Mouse (Mus musculus) spleen, adult 2 months (tissue): ENCODE measurements at regions not wholly inside any gene's neighbourhood (a gene's known extent, or its start where the extent isn't known, plus 50 kb on each side); places are given as distances from the start of the nearest gene placed in this dataset.

Source experiments
- DNase-seq, 2 experiments: peaks; one replicate each; pipeline versions ENCODE4 v3.0.0 to v3.0.0-alpha.2; 2012 to 2021; ENCODE audit warnings: low spot score in 2 of 2, low read depth in 1 of 2
- H3K27ac ChIP-seq: fragments of 200-500 bp; 2 replicates; pipeline ENCODE4 v1.5.1; 2012; ENCODE audit warnings: low read length, inconsistent platforms; ENCODE audit not compliant: insufficient read depth
- H3K27me3 ChIP-seq: fragments of 200-500 bp; 2 replicates; pipeline ENCODE4 v1.6.1; 2012; ENCODE audit warnings: mild to moderate bottlenecking, moderate library complexity, low read length, inconsistent platforms; ENCODE audit not compliant: control insufficient read depth, insufficient read depth
- H3K36me3 ChIP-seq: fragments of 200-500 bp; 2 replicates; pipeline ENCODE4 v1.6.1; 2012; ENCODE audit warnings: mild to moderate bottlenecking, low read length, inconsistent platforms; ENCODE audit not compliant: control insufficient read depth, insufficient read depth
- H3K4me1 ChIP-seq: fragments of 200-500 bp; 2 replicates; pipeline ENCODE4 v1.6.1; 2011; ENCODE audit warnings: inconsistent platforms; ENCODE audit not compliant: control insufficient read depth, insufficient read depth, insufficient read length
- H3K4me3 ChIP-seq: fragments of 200-500 bp; 2 replicates; pipeline ENCODE4 v1.5.1; 2011; ENCODE audit warnings: mild to moderate bottlenecking, inconsistent platforms; ENCODE audit not compliant: insufficient read depth, insufficient read length; ENCODE audit errors: extremely low read depth
- CTCF ChIP-seq: fragments of 200-500 bp; IDR thresholded peaks from 2 replicates; pipeline ENCODE4 v1.5.1; 2011; ENCODE audit warnings: mild to moderate bottlenecking, inconsistent platforms; ENCODE audit not compliant: insufficient read depth, insufficient read length, insufficient replicate concordance; ENCODE audit errors: extremely low read depth
- POLR2A ChIP-seq: fragments of 200-500 bp; IDR thresholded peaks from 2 replicates; pipeline ENCODE4 v1.6.1; 2011; ENCODE audit warnings: low read depth, low read length, inconsistent platforms
- WGBS: fragments of 180-500 bp; shearing (Covaris S2); methylation state at CpG from one replicate; pipeline ENCODE4 v1.1.7; 2018; 5-methylcytosine and 5-hydroxymethylcytosine counted together

DNA sequence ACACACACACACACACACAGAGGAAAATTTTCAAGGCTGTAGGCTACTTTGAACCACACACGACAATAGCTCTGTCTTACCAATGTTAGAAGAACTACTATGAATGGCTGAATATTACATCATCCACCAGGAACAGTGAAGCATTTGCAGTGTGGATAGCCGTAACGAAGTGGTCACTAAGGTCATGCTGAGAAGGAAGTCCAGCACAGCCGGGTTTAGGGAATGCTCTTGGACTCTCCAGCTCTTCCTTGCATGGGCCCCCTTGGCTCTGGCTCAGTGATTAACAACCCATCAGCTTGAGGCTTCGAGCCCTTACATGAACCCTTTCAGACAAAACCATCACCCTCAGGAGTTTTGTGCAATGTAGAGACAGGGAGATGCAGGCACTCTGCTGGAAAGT lies 245.3 kb downstream of the Adamts20 start:
- no peaks in the 10 kb centered on the region for H3K27me3 ChIP-seq
- 88% methylated on average over 5 of the region's 5 CpGs for WGBS
- TF ChIP-seq CTCF (no peak), POLR2A (no peak)

DNA sequence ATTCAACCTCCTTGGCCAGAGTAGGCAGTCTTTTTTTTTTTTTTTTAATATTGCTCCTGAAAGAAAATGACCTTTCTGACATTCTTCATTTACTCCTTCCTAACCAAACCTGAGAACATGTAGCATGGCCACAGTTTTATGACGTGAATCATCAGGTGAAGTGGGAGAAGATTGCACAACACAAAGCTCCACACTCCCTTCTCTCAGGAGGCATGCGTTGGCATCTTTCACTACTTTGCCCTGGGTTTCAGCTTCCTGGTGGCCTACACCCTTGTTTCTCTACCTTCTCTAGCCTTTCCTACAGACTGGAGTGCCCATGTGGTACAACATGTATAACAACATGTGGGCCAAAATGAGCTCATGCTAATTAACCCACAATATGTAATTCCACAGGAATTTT lies 248.5 kb downstream of the Adamts20 start:
- Histone ChIP-seq H3K36me3 (no peaks in the 10 kb centered on the region), H3K4me3 (no peak overlapping the region), H3K27me3 (no peaks in the 10 kb centered on the region), H3K4me1 (peaks cover 3% of the 10 kb centered on the region; the same call in 1 of the 2 replicates), H3K27ac (no peak overlapping the region)
- TF ChIP-seq POLR2A (no peak), CTCF (no peak)
- 89% methylated on average over 2 of the region's 2 CpGs for WGBS
- DNase-seq, result no peak

More for the DNA sequence above, 245.3 kb downstream of the Adamts20 start:
- Histone ChIP-seq H3K27ac (no peak overlapping the region), H3K36me3 (no peaks in the 10 kb centered on the region), H3K4me3 (no peak overlapping the region), H3K4me1 (peaks cover 3% of the 10 kb centered on the region; the same call in 1 of the 2 replicates)
- DNase-seq, result no peak

DNA sequence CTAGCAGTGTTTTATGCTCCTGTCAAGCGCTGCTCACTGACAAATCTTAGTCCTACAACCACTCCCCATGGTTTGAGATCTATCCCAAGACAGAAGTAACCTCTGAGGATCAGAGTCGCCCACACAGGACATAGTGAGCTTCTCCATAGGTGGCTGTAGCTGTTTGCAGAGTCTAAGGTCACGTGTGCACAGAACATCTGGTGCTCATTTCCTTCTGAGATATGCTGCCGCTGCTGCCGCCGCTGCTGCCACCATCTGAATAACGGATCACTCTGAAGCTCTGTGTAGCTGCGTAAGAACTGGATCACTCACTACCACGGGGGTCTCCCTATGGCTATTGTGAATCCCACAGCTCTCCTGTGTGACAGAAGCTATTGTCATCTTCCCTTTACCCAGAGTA lies 250.8 kb downstream of the Adamts20 start:
- 5% methylated on average over 9 of the region's 9 CpGs for WGBS
- H3K4me1 ChIP-seq, result no peaks in the 10 kb centered on the region
- TF ChIP-seq CTCF (no peak), POLR2A (no peak)
- H3K27ac ChIP-seq, result no peak overlapping the region
- no peaks in the 10 kb centered on the region for H3K36me3 ChIP-seq
- H3K4me3 ChIP-seq, result no peak overlapping the region
- no peak for DNase-seq
- no peaks in the 10 kb centered on the region for H3K27me3 ChIP-seq

DNA sequence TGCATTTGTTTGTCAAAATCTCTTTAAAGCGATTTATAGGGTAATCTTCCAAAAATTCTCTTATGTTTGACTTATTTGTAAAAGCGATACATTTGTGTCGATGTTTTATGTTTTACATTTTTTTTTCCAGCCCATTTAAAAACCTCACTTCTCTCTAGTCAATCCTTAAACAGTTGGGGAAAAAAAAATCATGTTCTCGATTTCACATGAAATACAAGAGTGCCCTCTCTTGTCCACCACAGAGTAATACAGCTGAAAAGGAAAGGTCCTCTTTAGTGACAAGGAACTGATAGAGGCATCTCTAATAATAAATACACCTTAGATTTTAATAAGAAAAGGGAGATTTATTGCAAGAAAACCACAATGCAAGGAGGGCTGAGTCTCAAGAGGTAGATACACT lies 251.8 kb downstream of the Adamts20 start:
- H3K4me3 ChIP-seq, result no peak overlapping the region
- no peak for DNase-seq
- H3K4me1 ChIP-seq, result no peaks in the 10 kb centered on the region
- TF ChIP-seq POLR2A, result no peak
- no peak for TF ChIP-seq CTCF
- H3K36me3 ChIP-seq, result no peaks in the 10 kb centered on the region
- WGBS, result 21% methylated on average over 4 of the region's 4 CpGs
- no peak overlapping the region for H3K27ac ChIP-seq
- no peaks in the 10 kb centered on the region for H3K27me3 ChIP-seq

DNA sequence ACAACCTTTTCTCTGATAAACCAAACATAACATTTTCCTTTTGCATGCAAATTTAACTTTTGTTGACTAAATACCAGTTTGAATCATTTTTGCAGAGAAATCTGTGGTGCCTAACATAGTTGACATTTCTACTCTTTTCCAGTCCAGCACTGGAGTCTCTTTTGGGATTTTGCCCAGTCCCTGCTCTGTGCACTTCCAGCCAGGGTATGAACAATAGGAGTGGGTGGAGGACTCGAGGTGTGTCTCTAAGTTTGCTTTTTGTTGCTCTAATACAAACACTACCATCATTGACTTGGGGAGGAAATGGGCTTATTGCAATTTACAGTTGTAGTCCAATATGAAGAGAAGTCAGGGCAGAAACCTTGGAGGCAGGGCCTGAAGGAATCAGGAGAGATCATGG lies 256.7 kb downstream of the Adamts20 start:
- H3K27ac ChIP-seq, result no peak overlapping the region
- no peaks in the 10 kb centered on the region for H3K36me3 ChIP-seq
- TF ChIP-seq CTCF (no peak), POLR2A (no peak)
- WGBS, result 48% methylated on average over 1 of the region's 1 CpGs
- H3K4me3 ChIP-seq, result no peak overlapping the region
- no peak for DNase-seq
- no peaks in the 10 kb centered on the region for H3K4me1 ChIP-seq
- no peaks in the 10 kb centered on the region for H3K27me3 ChIP-seq

DNA sequence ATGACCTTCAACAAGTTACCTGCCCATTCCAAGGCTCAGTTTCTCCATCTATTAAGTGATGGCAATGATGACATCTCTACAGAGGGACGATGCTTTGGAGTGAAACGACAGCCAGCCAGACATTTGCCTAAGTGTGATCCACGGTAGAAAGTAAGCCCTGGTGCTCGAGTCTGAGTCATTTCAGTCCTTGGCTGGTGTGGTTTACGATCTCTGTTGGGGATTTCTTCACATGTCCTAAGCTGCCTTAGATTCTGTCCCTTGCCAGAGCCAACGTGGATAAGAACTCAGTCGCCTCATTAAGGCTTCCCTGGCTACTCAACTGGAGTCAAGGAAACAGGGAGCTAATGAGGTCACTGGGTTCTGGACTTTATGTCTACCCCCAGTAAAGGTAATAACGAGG lies 258.8 kb downstream of the Adamts20 start:
- H3K27me3 ChIP-seq, result no peaks in the 10 kb centered on the region
- no peak overlapping the region for H3K4me3 ChIP-seq
- DNase-seq, result no peak
- TF ChIP-seq POLR2A (no peak), CTCF (no peak)
- H3K27ac ChIP-seq, result no peak overlapping the region
- 83% methylated on average over 8 of the region's 8 CpGs for WGBS
- H3K36me3 ChIP-seq, result no peaks in the 10 kb centered on the region
- no peaks in the 10 kb centered on the region for H3K4me1 ChIP-seq

DNA sequence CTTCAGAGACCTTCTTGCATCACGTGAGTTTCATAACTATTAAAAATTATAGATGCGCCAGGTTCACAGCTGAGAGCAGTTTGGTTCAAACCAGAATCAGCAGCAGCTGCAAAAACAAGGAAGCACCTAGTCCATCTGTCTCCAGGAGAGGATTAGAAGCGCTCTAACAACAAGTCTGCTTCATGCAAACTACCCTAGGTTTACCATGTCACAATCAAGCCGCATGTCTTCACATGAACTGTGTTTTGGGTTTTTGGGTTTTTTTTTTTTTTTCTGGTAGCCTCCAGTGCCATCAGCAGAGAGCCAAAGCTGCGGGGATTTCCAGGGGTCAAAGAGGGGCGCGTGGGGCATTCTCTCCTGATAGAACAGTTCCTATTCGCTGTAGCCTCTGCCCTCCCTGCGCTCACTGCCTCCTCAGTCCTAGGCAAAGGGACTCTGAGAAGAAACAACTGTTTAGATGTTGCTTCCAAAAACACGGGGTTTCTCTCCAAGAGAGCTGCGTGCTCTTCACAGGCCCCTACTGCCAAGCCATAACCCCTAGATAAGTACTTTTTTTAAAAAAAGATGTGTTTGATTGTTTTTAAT lies 259.8 kb downstream of the Adamts20 start:
- DNase-seq, result peak in 1 of 2 experiments; percentile 10
- no peak overlapping the region for H3K4me3 ChIP-seq
- no peaks in the 10 kb centered on the region for H3K36me3 ChIP-seq
- 86% methylated on average over 11 of the region's 11 CpGs for WGBS
- no peak overlapping the region for H3K27ac ChIP-seq
- H3K27me3 ChIP-seq, result no peaks in the 10 kb centered on the region
- H3K4me1 ChIP-seq, result no peaks in the 10 kb centered on the region
- TF ChIP-seq POLR2A, result no peak
- TF ChIP-seq CTCF, result no peak

DNA sequence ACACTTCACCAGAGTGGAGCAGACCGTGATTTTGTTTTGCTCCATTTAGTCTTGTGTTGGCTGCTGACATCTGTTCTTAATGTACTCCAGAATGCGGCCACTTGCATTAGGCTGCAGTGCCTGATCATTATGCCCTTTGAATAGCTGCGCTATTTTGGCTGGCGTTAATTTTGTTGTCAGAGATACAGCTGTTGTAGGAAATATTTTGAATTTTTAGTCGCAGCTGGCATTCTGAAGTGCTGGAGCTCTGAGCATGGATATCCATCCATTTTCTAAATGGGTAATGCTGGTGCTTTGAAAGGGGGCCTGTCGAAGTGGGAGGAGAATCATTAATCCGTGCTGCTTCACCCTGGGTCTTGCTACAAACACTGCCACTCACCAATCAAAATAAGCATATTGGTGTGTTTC lies 275.1 kb downstream of the Adamts20 start:
- Histone ChIP-seq H3K36me3 (no peaks in the 10 kb centered on the region), H3K27me3 (no peaks in the 10 kb centered on the region), H3K4me1 (no peaks in the 10 kb centered on the region), H3K27ac (no peak overlapping the region), H3K4me3 (no peak overlapping the region)
- TF ChIP-seq POLR2A (no peak), CTCF (no peak)
- DNase-seq, result no peak
- 87% methylated on average over 7 of the region's 7 CpGs for WGBS
